Mouse (Mus musculus) gastrocnemius, postnatal 25 days (tissue): ENCODE results near the gene Med26. TPM values are rescaled to one million over a fixed set of nuclear protein-coding genes. Genes with fewer than 3 reads are reported as not detected.
A peak's percentile ranks its signal among the peaks of the same experiment; 100 is the strongest.

Experiments
- DNase-seq: peaks from one replicate; pipeline ENCODE4 v3.0.0; 2022
- long read RNA-seq, 2 experiments: library from polyadenylated mRNA; stranded (forward); transcript quantifications; one replicate each; pipeline ENCODE4 v2.0.0; 2021
- total RNA-seq, 2 experiments: library from RNA; stranded (reverse); gene quantifications; 1 replicate in 1 of 2; 2 replicates in 1 of 2; pipeline ENCODE4 v1.2.3; 2021

Med26 gene
- total RNA-seq, result 1 to 10 TPM; 7.3 to 7.9 TPM
- long read RNA-seq, experiment 1, partial matches to known transcripts, result 0 of 2 reads
- long read RNA-seq, experiment 1, other reads (novel, unspliced or antisense), result 2 of 2 reads
- long read RNA-seq, experiment 2, partial matches to known transcripts, result 0 of 9 reads
- long read RNA-seq, experiment 2, other reads (novel, unspliced or antisense), result 8 of 9 reads

DNA sequence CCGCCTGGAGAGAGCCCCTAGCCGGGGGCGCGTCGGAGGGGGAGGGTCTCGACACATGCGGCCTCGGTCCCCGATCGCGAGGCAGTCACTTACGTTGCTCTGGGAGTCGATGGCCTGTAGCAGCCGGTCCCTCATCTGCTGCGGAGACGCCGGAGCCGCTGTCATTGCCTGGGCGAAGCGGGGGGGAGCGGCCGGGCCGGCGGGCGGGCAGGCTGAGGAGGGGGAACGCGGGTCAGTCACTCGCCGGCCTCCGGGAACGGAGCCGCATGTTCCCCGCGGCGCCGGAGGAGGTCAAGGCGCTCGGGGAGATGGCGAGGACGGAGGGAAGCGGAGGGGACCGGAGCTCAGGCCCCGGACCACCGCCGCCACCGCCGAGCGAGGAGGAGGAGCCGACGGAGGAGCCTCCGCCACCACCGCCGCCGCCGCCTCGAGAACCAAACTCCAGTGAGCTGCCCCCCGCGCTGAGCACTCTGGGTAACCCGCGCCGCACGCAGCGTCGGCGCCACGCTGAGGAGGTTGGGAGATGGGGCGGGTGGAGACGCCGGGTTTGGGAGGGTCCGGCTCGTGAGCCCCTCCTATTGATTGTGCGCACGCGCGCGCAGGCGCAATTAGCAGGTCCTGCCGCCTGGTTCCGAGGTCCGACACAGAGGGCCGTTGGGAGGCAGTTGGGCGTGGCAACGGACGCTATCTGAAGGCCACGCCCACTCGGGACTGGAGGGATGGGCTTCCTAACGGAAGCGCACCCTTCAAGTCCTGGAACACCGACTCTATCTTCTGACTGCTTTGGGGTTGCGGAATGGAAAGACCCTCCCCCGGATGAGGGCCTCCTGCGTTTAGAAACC is at the start of gene Med26:
Gene Med26 (minus strand): TSS at position 469 of the 842 bp plus-strand sequence.
- peak; percentile 99 for DNase-seq

DNA sequence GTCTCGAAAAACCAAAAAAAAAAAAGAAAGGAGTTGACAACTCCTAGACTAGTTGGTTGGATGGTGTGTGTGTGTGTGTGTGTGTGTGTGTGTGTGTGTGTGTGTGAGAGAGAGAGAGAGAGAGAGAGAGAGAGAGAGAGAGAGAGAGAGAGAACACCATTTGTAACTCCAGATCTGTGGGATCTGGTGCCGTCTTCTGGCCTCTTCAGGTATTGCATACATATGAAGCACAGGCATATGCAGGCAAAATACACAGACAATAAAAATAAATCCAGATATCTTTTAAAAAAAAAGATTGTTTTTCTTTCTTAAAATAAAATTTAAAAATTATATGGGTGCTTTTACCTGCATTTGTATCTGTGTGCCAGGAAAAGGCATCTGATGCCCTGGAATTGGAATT is 42.1 kb upstream of the Med26 start:
- DNase-seq, result no peak

DNA sequence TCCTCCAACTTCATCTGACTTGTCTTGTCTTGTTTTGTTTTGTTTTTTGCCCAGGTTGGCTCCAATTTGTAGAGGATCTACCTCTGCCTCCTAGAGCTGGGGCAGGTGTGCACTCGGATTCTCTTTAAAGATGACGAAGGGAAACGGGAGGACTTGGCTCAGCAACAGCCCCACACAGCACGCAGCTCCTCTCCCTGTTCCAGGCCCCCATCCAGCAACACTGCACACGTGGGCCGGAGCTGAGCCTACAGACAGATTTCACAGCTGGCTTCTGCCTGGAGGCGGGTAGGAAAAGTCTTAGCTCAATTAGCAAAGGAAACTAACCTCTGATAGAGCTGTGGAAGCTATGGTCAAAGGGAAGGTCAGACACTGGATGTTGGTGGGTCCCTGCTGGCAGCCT is 41.2 kb upstream of the Med26 start:
- DNase-seq, result peak; percentile 80

DNA sequence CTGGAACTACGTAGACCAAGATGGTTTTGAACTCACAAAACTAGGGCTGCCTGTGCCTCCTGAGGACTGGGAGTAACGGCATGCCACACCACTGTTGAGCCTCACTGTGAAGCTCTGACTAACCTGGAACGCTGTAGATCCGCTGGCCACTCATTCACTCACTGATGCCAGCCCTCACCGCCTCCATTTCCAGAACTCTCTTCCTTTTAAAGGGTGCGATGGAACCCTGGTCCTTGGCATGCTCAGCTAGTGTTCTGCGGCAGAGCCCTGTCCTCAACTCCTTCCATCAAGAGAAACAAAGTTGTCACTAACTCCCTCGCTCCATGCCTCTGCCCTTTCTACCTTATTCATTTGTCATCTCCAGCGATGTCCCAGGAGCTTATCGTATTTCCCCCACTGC is 40.8 kb upstream of the Med26 start:
- DNase-seq, result no peak

DNA sequence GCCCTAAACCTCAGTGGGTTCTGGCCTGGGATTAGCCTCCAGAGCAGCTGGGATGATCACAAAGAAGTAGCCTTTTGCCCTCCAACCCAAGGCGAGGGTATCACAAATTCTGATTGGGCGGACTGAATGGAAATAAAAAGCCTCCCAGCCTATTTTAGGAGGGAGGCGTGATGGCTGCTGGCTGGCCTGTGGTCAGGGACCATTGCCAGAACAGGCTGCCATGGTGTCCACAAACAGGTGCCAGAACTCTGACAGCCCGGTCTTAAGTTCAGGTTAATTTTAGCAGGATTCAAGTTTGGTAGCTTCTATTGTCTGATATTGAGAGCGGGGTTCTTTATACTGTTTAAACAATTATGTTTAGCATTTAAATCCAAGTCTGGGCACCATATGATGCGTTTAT is 39.7 kb upstream of the Med26 start:
- DNase-seq, result peak; percentile 78

DNA sequence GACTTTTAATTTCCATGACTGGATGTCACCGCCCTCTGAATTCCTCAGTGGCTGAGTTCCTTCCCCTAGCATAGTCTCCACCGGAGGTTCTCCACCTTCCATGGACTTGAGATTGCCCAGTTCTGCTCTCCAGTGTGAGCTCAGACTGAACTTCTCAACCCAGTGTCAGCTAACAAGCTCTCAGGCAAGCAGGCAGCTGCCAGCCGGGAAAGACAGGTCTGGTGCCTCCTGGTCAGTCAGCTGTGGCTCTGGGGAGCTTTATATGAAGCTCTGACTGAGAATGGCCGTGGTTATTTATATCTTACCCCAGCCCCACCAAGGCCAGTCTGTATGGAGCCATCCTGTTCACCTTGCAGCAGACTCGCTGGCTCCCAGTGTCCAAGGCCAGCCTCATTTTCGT is 36.3 kb upstream of the Med26 start:
- no peak for DNase-seq

DNA sequence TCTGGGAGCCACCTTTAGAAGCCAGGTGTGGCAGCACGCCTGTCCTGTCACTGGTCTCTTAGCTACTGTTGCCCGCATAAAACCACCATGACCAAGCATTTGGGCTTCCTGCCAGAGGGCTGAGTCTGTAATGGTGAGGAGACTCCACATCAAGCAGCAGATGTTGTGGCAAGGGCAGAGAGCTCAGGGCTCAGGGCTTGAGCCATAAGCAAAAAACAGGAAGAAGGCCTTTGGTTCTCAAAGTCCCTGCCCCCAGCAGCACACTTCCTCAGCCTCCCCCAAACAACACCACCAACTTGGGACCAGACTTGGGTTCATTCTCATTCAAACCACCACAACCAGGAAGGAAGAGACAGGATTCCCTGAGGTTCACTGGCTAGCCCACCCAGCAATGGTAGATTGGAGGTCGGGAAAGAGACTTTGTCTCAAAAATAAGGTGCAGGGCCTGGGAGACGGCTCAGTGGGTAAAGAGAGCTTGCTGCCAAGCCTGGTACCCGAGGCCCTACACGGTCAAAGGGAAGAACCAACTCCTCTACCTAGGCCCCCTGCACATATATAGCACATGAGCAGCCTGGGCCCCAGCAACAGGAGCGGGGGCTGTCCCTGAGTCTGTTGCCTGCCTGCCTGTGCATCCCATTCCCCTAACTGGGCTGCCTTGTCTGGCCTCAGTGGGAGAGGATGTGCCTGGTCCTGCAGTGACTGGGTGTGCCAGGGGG is 35.1 kb upstream of the Med26 start:
- peak; percentile 66 for DNase-seq

DNA sequence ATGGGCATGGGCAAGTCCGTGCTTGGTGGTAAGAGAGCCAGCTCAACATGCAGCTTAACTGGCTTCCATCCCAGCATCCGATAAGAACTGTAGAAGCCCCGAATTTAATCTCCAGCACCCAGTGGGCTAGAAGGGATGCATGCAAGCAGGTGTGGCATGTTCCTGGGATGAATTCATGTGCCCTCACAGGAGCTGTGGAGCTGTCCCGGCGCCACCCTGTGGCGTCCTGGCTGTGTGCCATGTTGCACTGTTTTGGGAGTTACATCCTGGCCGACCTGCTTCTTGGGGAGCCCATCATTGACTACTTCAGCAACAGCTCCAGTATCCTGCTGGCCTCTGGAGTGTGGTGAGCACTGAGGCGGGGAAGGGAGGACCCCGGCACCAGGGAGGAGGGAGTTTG is 31.3 kb upstream of the Med26 start:
- no peak for DNase-seq

DNA sequence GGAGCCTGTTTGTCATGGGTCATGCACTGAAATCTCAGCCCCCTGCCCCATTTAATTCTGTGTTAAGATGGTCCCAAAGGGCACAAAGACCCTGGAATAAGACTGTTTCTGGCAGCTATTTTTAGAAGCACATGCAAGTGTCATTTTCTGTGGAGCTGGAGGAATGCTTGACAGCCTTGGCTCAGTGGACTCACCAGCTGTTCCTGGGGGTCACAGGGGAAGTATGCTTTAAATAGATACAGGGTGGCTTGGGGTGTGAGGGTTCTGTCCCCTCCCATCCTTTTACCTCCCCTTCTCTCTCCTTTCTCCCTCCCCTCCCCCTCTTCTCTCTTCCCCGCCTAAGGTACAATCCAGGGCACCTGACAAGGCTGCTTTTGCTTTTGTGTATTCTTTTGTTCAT is 29.9 kb upstream of the Med26 start:
- DNase-seq, result peak; percentile 57

DNA sequence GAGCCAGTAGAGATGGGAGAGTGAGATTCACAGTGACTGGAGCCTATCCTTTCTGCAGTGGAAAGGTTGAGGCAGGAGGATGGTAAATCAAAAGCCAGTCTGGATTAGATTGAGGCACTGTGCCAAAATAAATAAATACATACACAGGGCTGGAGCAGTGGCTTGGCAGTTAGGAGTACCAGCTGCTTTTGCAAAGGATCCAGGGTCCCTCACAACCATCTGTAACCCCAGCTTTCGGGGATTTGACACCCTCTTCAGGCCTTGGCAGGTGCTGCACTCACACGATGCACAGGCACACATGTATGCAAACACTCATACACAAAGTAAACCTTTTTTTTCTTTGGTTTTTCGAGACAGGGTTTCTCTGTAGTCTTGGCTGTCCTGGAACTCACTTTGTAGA is 29.2 kb upstream of the Med26 start:
- DNase-seq, result no peak

DNA sequence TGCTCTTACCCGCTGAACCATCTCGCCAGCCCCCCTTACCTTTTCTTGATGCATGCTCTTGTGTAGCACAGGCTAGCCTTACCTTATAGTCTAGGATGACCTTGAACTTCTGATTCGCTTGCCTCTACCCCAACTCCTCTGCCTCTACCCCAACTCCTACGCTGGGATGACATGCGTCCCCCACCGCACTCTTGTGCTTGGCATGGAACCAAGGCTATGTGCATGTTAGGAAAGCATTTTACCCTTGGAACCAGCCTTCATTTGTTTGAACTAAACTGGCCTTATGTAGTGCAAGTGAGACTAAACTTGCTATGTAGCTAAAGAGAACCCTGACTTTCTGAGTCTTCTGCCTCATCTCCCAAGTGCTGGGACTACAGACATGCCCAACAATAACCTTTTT is 27.8 kb upstream of the Med26 start:
- DNase-seq, result no peak

DNA sequence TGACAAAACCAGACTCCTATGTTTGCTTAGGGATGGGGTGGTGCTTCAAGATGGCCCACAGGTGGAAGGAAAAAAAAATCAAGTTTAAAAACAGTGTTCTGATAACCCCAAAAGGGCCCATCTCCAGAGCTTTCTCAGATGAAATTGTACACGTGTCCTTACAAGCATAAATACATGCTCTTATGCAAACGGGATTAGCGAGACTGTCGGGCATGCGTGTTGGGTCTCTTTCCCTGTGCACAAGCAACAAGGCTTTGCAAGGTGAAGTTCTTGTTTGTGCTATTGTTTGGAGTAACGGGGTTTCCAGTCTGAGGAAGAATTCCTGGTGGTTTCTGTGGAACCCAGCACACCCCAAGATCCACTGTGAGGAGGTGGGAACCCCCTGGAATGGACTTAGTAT is 25.4 kb upstream of the Med26 start:
- DNase-seq, result no peak

DNA sequence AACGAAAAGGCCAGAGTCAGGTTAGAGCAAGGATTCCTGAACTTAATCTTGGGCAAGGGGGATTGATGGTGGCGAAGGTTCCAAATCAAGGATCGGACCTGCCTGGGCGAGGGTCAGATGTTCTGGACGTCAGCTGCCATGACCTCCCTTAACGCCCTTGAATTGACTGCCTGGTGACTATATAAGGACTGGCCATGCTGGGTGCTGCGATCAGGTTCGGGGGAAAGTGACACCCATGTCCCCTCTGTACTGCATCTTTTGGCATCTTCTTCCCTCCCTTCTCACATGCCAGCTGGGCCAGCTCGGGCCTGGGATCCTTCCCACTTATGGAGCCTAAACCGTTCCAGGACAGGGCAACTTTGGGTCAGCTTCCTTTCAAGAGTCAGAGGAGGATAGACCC is 24.4 kb upstream of the Med26 start:
- peak; percentile 86 for DNase-seq

DNA sequence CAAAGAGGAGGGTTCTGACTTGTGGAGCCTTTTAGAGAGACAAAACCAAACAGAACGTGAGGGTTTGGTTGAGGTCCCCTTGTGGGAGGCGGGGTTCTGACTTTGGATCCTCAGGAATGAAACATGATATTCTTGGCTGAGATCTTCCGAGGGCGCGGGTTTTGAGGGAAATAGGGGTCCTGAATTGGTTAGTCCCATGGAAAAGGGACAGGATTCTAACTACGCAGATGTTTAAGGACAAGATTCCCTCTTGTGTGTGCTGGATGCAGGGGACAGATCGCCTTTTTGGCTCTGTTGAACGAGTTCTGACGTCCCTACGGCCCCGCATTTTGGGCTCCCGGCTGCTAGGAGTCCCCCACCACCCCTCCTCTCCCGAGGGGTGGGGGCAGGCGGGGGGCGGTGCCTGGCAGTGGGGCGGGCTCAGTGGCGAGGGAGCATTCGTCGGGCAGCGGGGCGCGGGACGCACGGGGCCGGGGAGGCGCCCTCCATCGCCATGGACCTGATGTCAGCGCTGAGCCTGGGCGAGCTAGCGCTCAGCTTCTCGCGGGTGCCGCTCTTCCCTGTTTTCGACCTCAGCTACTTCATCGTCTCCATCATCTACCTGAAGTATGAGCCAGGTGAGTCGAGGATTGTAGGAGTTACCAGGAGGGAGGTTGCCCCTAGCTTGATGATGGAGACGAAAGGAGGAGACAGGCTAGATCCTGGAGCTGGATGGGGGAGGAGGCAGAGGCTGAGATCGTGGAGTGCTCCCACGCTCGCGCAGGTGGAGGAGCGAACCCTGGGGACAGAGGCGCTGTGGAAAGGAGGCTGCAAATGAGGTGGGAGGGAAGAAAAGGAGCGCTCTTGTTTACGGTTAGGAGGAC is 23.8 kb upstream of the Med26 start, which contains the start of gene Tmem38a:
Gene Tmem38a (plus strand): TSS at position 445 of the 863 bp plus-strand sequence.
- peak; percentile 90 for DNase-seq

DNA sequence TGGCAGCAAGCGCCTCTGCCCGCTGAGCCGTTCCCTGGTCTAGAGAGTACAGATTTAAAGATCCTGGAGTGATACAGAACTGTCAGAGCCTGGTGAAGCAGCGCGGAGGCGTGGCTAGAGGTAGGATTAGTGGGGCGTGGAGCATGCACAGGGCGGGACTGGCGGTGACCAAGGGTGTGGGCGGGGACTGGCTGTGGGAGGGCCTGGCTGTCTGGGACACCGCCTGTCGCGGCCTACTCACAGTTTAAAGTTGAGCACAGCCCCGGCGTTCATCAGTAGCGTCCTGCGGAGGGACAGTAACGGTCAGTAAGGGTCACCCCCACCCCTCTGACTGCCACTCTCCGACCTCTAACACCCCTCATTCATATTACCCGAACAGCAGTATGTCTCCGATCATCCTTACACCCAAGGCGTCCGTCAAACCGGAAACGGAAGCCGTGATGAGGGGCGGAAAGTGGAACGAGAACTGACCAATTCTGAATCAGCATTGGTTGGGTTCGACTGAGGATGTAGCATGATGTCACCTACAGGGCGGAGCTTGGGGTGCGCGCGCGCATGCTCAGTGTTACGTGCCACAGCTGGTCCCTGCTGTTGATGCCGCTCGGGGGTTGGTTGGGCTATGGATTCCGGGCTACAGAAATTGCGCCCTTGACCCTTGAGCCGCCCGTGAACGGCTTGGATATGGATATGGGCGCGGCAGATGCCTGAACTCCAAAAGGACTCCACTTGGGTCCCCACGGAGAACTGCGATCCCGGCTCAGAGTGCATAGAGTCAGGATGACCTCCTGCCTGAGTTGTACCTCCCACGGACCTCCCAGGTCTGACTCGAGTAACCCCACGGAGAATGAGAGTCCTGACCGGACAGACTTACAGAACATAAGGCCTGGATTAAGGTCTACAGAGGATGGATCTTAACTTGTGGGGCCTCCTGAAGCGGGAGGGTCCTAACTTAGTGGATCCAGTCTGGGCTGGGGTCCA is 22.9 kb upstream of the Med26 start, which contains the start of gene Smim7:
Gene Smim7 (minus strand): TSS at position 456 of the 978 bp plus-strand sequence.
- peak; percentile 98 for DNase-seq

DNA sequence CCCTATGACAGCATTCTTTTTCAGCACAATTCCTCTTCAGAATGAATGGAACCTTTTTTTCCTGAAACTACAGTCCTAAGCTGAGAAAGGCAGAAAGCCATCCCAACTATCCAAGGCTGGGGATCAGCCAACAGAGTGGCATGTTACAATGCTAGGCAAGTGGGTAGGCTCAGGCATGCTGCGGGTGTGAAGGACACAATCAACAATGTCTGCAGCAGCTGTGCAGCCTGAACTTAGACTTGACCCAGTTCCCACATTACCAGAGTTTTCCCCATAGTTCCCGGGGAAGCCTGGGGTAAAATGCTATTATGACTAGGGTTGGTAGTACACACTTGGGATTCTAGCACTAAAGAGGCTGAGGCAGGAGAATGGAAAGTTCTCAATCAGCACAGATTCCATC is 17.9 kb upstream of the Med26 start:
- no peak for DNase-seq

DNA sequence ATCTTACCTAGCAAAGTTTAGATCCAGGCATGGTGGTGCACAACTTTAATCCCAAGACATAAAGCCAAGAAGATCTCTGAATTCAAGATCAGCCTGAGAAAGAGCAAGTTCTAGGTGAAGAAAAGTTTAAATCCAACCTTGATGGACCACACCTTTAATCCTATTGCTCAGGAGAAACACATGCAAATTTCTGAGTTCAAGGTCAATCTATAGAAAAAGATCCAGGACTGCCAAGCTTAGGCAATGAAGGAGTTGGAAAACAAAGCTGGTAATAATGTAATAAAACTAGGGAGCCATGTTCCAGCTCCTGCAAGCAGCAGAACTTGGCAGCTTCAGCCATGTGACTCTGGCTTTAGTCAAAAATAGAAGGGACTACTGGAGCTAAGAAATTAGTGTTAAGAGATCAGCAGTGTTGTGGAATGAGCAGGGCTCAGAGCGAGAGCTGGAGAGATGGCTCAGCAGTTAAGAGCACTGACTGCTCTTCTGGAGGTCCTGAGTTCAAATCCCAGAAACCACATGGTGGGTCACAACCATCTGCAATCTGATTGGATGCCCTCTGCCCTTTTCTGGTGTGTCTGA is 13.1 kb upstream of the Med26 start:
- no peak for DNase-seq

DNA sequence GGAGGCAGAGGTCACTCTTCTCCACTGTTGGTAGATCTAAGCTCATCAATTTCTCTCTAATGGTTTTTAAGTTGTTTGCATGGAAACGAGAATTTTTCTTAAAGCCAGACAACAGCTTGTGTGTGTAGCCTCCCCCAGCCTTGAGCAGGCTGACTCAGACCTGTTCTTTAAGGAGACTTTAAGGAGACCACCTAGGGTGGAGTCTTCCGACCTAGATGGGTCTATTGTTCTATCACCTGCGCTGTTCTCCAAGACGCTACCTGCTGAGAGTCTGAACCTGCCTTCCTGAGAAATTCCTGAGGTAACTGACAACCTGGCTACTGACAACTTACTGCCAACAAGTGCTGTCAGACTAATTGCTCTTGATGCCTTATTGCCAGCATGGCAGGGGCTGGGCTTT is 7.7 kb upstream of the Med26 start:
- no peak for DNase-seq

DNA sequence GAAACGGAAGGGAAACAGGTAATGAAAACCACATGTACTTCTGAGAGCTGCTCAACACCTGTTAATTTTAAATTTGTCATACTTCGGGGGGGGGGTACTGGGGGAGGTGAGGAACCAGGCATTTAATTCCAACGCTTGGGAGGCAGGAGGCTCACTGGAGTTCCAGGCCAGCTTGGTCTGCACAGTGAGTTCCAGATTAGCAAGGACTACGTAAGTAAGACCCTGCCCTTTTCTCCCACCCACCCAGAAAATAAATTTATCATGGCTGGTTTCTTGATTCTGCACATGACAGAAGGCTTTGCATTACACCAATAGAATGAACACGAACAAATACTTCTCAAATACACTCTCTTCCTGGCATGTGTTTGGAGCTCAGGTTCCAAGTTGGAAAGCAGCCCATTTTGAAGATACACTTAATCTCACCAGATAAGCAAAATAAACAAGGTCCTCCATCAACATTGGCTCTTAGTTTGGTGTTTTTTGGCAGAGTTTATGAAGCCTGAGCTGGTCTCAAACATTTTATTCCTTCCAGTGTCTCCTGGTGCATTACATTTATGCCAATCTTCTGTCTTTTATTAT is 1.3 kb upstream of the Med26 start:
- DNase-seq, result no peak
